Mouse (Mus musculus) adrenal gland, adult 10 weeks (tissue): ENCODE results near the gene Stpg3. TPM values are rescaled to one million over a fixed set of nuclear protein-coding genes. Genes with fewer than 3 reads are reported as not detected.

Experiments
- polyA plus RNA-seq: library from polyadenylated mRNA; stranded (reverse); fragments of 350-450 nt; fragmentation: Illumina TruSeq; extraction: RNeasy Lipid Tissue Mini Kit (QIAGEN cat#74804); gene quantifications from one replicate; pipeline ENCODE4 v1.2.3, GENCODE M21; 2014; ENCODE audit warnings: low read depth, low replicate concordance

Gene Stpg3
- polyA plus RNA-seq: not detected

GRCm38 (mm10) chr2:25214444-25214843 lies at the start of gene Stpg3:
TSS of gene Stpg3 (minus strand) at chr2:25214637.

GRCm38 (mm10) chr2:25262291-25262767 lies 47.9 kb upstream of the Stpg3 start, which contains the start of gene Tprn:
TSS of gene Tprn (plus strand) at chr2:25262618.

GRCm38 (mm10) chr2:25255284-25255779 lies 40.9 kb upstream of the Stpg3 start, which contains the start of gene Tmem203:
TSS of gene Tmem203 (plus strand) at chr2:25255439.

GRCm38 (mm10) chr2:25246183-25247072 lies 32.0 kb upstream of the Stpg3 start, which contains the start of gene AL732309.1:
TSS of gene AL732309.1 (minus strand) at chr2:25246863.

GRCm38 (mm10) chr2:25242101-25242506 lies 27.7 kb upstream of the Stpg3 start, which contains the start of the genes Rnf208 and Cysrt1:
TSS of gene Rnf208 (plus strand) at chr2:25242255.
TSS of gene Cysrt1 (minus strand) at chr2:25242452.

GRCm38 (mm10) chr2:25236614-25237013 lies 22.2 kb upstream of the Stpg3 start, which contains the start of gene Rnf224:
TSS of gene Rnf224 (minus strand) at chr2:25236787.

GRCm38 (mm10) chr2:25234050-25234449 lies 19.6 kb upstream of the Stpg3 start, which contains the start of gene Slc34a3:
TSS of gene Slc34a3 (minus strand) at chr2:25234364.

GRCm38 (mm10) chr2:25224492-25224765 lies 10.0 kb upstream of the Stpg3 start, which contains the start of gene Tubb4b:
TSS of gene Tubb4b (minus strand) at chr2:25224702.

GRCm38 (mm10) chr2:25218445-25218844 lies 4.0 kb upstream of the Stpg3 start, which contains the start of gene Fam166a:
TSS of gene Fam166a (plus strand) at chr2:25218745.

GRCm38 (mm10) chr2:25211121-25211670 lies 3.2 kb downstream of the Stpg3 start, which contains the start of gene Nelfb:
TSS of gene Nelfb (minus strand) at chr2:25211489.

GRCm38 (mm10) chr2:25196172-25196954 lies 18.1 kb downstream of the Stpg3 start, which contains the start of gene Tor4a:
TSS of gene Tor4a (minus strand) at chr2:25196886.

GRCm38 (mm10) chr2:25180478-25180903 lies 33.9 kb downstream of the Stpg3 start, which contains the start of gene Nrarp:
TSS of gene Nrarp (plus strand) at chr2:25180758.

Other genes starting within 250 kb of the Stpg3 start
- 59.7 TPM for gene Mrpl41, start 239.5 kb downstream of the Stpg3 start, polyA plus RNA-seq
- gene Pnpla7, start 238.6 kb downstream of the Stpg3 start, polyA plus RNA-seq: 15.8 TPM
- 4.8 TPM for gene Nsmf, start 160.3 kb downstream of the Stpg3 start, polyA plus RNA-seq
- not detected for gene Entpd8, start 134.3 kb downstream of the Stpg3 start, polyA plus RNA-seq
- not detected for gene Noxa1, start 119.5 kb downstream of the Stpg3 start, polyA plus RNA-seq
- 3.8 TPM for gene Nrarp, start 33.9 kb downstream of the Stpg3 start, polyA plus RNA-seq
- 5.8 TPM for gene Tor4a, start 17.8 kb downstream of the Stpg3 start, polyA plus RNA-seq
- gene Nelfb, start 3.1 kb downstream of the Stpg3 start, polyA plus RNA-seq: 6.9 TPM
- not detected for gene Fam166a, start 4.1 kb upstream of the Stpg3 start, polyA plus RNA-seq
- 50.4 TPM for gene Tubb4b, start 10.1 kb upstream of the Stpg3 start, polyA plus RNA-seq
- not detected for gene Slc34a3, start 19.7 kb upstream of the Stpg3 start, polyA plus RNA-seq
- not detected for gene Rnf224, start 22.1 kb upstream of the Stpg3 start, polyA plus RNA-seq
- not detected for gene Rnf208, start 27.6 kb upstream of the Stpg3 start, polyA plus RNA-seq
- gene Cysrt1, start 27.8 kb upstream of the Stpg3 start, polyA plus RNA-seq: not detected
- gene AL732309.1, start 32.2 kb upstream of the Stpg3 start, polyA plus RNA-seq: 0.93 TPM
- gene Tmem203, start 40.8 kb upstream of the Stpg3 start, polyA plus RNA-seq: not detected
- 0.52 TPM for gene Tprn, start 48.0 kb upstream of the Stpg3 start, polyA plus RNA-seq
- 2.9 TPM for gene Ssna1, start 57.8 kb upstream of the Stpg3 start, polyA plus RNA-seq
- 6.7 TPM for gene Anapc2, start 57.8 kb upstream of the Stpg3 start, polyA plus RNA-seq
- gene Tmem210, start 73.5 kb upstream of the Stpg3 start, polyA plus RNA-seq: not detected
- not detected for gene Lrrc26, start 75.3 kb upstream of the Stpg3 start, polyA plus RNA-seq
- gene Grin1, start 104.5 kb upstream of the Stpg3 start, polyA plus RNA-seq: 2.7 TPM
- 23.9 TPM for gene Man1b1, start 117.7 kb upstream of the Stpg3 start, polyA plus RNA-seq
- gene Dpp7, start 141.7 kb upstream of the Stpg3 start, polyA plus RNA-seq: 15.1 TPM
- gene Uap1l1, start 151.0 kb upstream of the Stpg3 start, polyA plus RNA-seq: 0.41 TPM
- not detected for gene Sapcd2, start 157.7 kb upstream of the Stpg3 start, polyA plus RNA-seq
- gene Entpd2, start 181.2 kb upstream of the Stpg3 start, polyA plus RNA-seq: 1.6 TPM
- 16.0 TPM for gene Npdc1, start 184.7 kb upstream of the Stpg3 start, polyA plus RNA-seq
- gene Fut7, start 208.6 kb upstream of the Stpg3 start, polyA plus RNA-seq: not detected
- 1.9 TPM for gene Abca2, start 214.1 kb upstream of the Stpg3 start, polyA plus RNA-seq
- not detected for gene Clic3, start 242.2 kb upstream of the Stpg3 start, polyA plus RNA-seq
- 1.5 TPM for gene Paxx, start 246.5 kb upstream of the Stpg3 start, polyA plus RNA-seq